Mouse (Mus musculus): ENCODE measurements around the gene Gm5294. TPM values are rescaled to one million over a fixed set of nuclear protein-coding genes. Genes with fewer than 3 reads are reported as not detected.

Gm5294 gene
- polyA plus RNA-seq, 1 experiment from 2014 or later = not detected

DNA sequence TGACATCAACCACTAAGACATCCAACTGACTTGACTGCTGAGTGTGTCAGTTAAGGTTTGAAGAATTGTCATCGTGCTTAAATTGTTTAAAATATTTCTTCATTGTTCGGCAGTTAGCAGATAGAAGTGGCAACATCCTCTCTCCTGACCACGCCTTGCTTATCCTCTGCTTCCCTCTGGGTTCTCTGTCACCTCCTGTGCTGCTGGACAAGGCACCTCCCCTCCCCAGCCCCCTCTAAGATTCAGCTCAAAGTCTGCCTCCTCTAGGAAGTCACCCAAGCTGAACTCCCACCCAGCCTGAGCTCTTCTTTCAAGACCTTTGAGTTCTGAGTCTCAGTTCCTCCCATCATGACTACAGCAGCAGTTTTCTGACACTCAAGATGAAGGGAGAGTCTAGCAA lies 15.0 kb downstream of the Gm5294 start:
- H3K9ac ChIP-seq (ENCODE audit: low read length) = no peak overlapping the region
- WGBS = 69% methylated on average over 3 of the region's 3 CpGs
- H3K9me3 ChIP-seq (ENCODE audit: control insufficient read depth, low read length) = no peaks in the 10 kb centered on the region
- H3K4me3 ChIP-seq (ENCODE audit: low read depth, low read length) = no peak overlapping the region
- ATAC-seq (replicated peaks; ENCODE audit: low FRiP score, low TSS enrichment, low read depth) (no peak), DNase-seq (ENCODE audit: low spot score) (no peak)
- H3K27me3 ChIP-seq (replicated peaks; ENCODE audit: control insufficient read depth, insufficient read depth, low read length) = no peaks in the 10 kb centered on the region
- no peak overlapping the region for H3K4me2 ChIP-seq (ENCODE audit: low read length)
- H3K4me1 ChIP-seq (replicated peaks; ENCODE audit: control insufficient read depth, insufficient read depth, low read length) = peaks cover 7% of the 10 kb centered on the region; the same call in 1 of the 2 replicates
- no peak overlapping the region for H3K27ac ChIP-seq (ENCODE audit: low read depth)
- H3K36me3 ChIP-seq (ENCODE audit: control insufficient read depth, insufficient read depth, low read length) = no peaks in the 10 kb centered on the region

DNA sequence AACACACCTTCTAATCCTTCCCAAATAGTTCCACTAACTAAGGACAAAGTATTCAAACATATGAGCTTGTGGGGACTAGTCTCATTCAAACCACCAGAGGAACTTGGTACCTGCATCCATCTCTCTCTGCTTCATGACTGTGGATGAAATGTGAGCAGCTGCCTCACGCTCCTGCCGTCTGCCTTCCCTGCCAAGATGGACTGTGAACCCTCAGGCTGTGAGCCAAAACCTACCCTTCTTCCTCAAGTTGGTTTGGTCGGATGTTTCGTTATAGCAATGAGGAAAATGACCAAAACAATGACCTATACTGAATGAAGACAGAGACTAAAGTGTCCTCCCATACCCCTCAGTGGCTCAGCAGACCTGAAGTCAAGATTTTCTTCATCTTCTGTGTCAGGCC lies 21.1 kb downstream of the Gm5294 start:
- Histone ChIP-seq H3K27me3 (replicated peaks; ENCODE audit: control insufficient read depth, insufficient read depth, low read length) (no peaks in the 10 kb centered on the region), H3K36me3 (ENCODE audit: control insufficient read depth, insufficient read depth, low read length) (no peaks in the 10 kb centered on the region), H3K27ac (ENCODE audit: low read depth) (no peak overlapping the region), H3K9ac (ENCODE audit: low read length) (no peak overlapping the region), H3K4me1 (replicated peaks; ENCODE audit: control insufficient read depth, insufficient read depth, low read length) (no peaks in the 10 kb centered on the region), H3K9me3 (ENCODE audit: control insufficient read depth, low read length) (no peaks in the 10 kb centered on the region), H3K4me2 (ENCODE audit: low read length) (no peak overlapping the region), H3K4me3 (ENCODE audit: low read depth, low read length) (no peak overlapping the region)
- DNase-seq (ENCODE audit: low spot score) (no peak), ATAC-seq (replicated peaks; ENCODE audit: low FRiP score, low TSS enrichment, low read depth) (no peak)
- 90% methylated on average over 4 of the region's 4 CpGs for WGBS

DNA sequence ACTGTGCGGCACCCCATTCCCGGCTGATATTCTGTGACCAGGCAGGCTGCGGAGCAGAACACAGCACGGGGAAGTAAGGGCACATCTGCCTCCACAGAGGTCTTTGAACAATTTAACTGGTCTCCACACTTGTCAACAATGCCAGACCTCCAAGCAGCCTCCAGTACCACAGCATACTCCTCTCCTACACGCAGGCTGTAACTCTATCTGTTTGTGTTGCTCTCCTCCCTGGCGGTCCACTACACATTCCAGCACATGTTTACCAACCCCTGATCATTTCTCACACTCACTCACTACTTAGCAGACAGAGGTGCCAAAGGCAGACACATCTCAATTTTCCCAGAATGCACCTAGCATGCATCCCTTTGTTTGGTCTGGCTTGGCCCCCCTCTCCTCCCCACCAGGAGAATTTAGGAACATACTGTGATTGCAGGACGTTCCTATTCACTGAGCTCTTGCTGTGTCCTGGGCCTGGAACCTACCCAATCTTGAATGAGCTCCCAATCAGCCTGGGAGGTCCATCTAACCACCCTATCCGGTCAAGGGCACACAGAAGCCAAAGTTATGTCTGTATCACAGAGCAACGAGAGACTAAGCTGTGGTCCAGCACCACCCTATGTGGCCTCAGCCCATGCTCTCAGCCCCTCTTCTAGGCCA lies 23.4 kb downstream of the Gm5294 start:
- no peak for DNase-seq (ENCODE audit: low spot score)

DNA sequence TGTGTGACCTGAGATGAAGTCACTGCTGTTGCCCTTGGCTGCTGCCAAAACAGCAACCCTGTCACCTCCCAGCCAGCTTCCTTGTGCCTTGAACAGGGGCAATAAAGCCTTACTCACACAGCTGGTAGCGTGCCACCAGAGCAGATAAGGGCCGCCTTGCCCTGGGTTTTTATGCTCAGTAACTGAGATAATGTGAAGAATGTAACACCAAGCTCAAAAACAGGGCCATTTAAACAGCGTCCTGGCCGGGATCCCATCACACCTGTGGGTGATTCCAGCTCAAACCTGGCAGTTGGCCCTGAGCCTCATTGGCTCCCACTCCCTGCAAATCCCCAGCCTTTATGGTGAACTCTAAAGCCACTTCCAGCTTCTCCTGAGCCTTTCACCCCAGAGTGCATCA lies 26.6 kb downstream of the Gm5294 start:
- H3K4me3 ChIP-seq (ENCODE audit: low read depth, low read length) = no peak overlapping the region
- H3K4me2 ChIP-seq (ENCODE audit: low read length) = no peak overlapping the region
- no peak for DNase-seq (ENCODE audit: low spot score)
- ATAC-seq (replicated peaks; ENCODE audit: low FRiP score, low TSS enrichment, low read depth) = peak; percentile 30; the same call in 1 of the 2 replicates
- H3K27me3 ChIP-seq (replicated peaks; ENCODE audit: control insufficient read depth, insufficient read depth, low read length) = no peaks in the 10 kb centered on the region
- 47% methylated on average over 4 of the region's 4 CpGs for WGBS
- H3K36me3 ChIP-seq (ENCODE audit: control insufficient read depth, insufficient read depth, low read length) = no peaks in the 10 kb centered on the region
- H3K9ac ChIP-seq (ENCODE audit: low read length) = no peak overlapping the region
- no peaks in the 10 kb centered on the region for H3K4me1 ChIP-seq (replicated peaks; ENCODE audit: control insufficient read depth, insufficient read depth, low read length)
- no peak overlapping the region for H3K27ac ChIP-seq (ENCODE audit: low read depth)
- no peaks in the 10 kb centered on the region for H3K9me3 ChIP-seq (ENCODE audit: control insufficient read depth, low read length)

More for the DNA sequence above, 23.4 kb downstream of the Gm5294 start:
- H3K9me3 ChIP-seq (ENCODE audit: control insufficient read depth, low read length) = no peaks in the 10 kb centered on the region
- no peak overlapping the region for H3K9ac ChIP-seq (ENCODE audit: low read length)
- H3K27me3 ChIP-seq (replicated peaks; ENCODE audit: control insufficient read depth, insufficient read depth, low read length) = no peaks in the 10 kb centered on the region
- ATAC-seq (replicated peaks; ENCODE audit: low FRiP score, low TSS enrichment, low read depth) = no peak
- 67% methylated on average over 9 of the region's 9 CpGs for WGBS
- no peaks in the 10 kb centered on the region for H3K36me3 ChIP-seq (ENCODE audit: control insufficient read depth, insufficient read depth, low read length)
- no peaks in the 10 kb centered on the region for H3K4me1 ChIP-seq (replicated peaks; ENCODE audit: control insufficient read depth, insufficient read depth, low read length)
- no peak overlapping the region for H3K27ac ChIP-seq (ENCODE audit: low read depth)
- no peak overlapping the region for H3K4me2 ChIP-seq (ENCODE audit: low read length)
- no peak overlapping the region for H3K4me3 ChIP-seq (ENCODE audit: low read depth, low read length)

DNA sequence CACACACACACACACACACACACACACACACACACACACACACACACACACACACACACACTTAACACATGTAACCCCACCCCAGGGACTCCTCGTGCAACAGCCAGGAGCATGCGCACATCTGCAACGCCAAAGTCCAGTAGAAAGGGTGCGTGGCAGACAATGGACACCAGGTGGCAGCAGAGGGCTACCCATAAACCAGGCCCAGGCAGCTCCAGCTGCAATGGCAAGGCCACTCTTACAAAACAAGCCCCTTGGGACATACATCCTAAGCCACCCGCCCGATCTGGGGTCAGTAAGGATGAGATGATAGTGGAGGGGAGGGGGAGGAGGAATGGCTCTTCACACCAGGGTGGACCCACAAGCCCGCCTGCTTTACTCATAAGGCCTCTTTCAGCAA lies 28.2 kb downstream of the Gm5294 start:
- H3K9me3 ChIP-seq (ENCODE audit: control insufficient read depth, low read length) = no peaks in the 10 kb centered on the region
- H3K4me3 ChIP-seq (ENCODE audit: low read depth, low read length) = no peak overlapping the region
- no peak overlapping the region for H3K9ac ChIP-seq (ENCODE audit: low read length)
- ATAC-seq (replicated peaks; ENCODE audit: low FRiP score, low TSS enrichment, low read depth) (peak; percentile 48; the same call in 1 of the 2 replicates), DNase-seq (ENCODE audit: low spot score) (peak; percentile 99)
- no peak overlapping the region for H3K27ac ChIP-seq (ENCODE audit: low read depth)
- WGBS = 8% methylated on average over 7 of the region's 7 CpGs
- H3K4me1 ChIP-seq (replicated peaks; ENCODE audit: control insufficient read depth, insufficient read depth, low read length) = no peaks in the 10 kb centered on the region
- H3K4me2 ChIP-seq (ENCODE audit: low read length) = no peak overlapping the region
- no peaks in the 10 kb centered on the region for H3K36me3 ChIP-seq (ENCODE audit: control insufficient read depth, insufficient read depth, low read length)
- no peaks in the 10 kb centered on the region for H3K27me3 ChIP-seq (replicated peaks; ENCODE audit: control insufficient read depth, insufficient read depth, low read length)

DNA sequence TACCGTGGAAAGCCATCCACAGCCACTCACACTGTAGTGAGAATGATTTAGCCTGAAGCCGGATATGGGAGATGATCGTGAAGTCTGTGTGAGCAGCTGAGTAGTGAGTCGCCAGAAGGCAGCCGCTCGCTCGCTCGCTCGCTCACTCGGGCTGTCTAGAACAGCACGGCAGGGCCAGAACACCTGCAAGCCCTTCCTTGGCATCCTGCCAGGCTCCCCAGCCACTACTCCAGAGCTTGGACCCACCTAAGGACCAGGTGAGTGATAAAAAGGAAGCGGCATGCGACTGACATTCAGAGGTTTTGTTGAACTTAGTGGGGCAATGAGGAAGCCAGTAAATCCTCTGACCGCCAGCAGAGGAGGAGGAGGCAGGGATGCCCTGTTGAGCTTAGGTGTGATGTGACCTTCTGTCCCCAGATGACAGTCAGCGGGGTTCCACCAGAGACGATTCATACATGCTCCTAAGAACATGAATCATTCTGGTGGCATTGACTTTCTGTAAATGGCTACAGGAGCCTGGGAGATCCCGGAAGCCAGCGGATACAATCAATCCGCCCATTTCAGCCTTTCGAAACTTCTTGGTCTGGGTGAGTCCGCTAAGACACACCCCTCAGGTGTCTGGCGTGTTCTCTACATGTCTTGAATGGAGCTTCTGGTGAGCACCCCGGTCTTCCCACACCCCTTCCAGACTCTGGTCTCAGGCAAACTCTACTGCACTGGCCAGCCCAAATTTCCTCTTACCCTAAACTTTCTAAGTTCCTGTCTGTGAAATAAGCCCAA lies 30.0 kb downstream of the Gm5294 start:
- Histone ChIP-seq H3K36me3 (ENCODE audit: control insufficient read depth, insufficient read depth, low read length) (no peaks in the 10 kb centered on the region), H3K9ac (ENCODE audit: low read length) (no peak overlapping the region), H3K4me2 (ENCODE audit: low read length) (no peak overlapping the region), H3K27me3 (replicated peaks; ENCODE audit: control insufficient read depth, insufficient read depth, low read length) (no peaks in the 10 kb centered on the region), H3K27ac (ENCODE audit: low read depth) (no peak overlapping the region), H3K4me3 (ENCODE audit: low read depth, low read length) (no peak overlapping the region), H3K4me1 (replicated peaks; ENCODE audit: control insufficient read depth, insufficient read depth, low read length) (no peaks in the 10 kb centered on the region), H3K9me3 (ENCODE audit: control insufficient read depth, low read length) (no peaks in the 10 kb centered on the region)
- 65% methylated on average over 23 of the region's 23 CpGs for WGBS
- DNase-seq (ENCODE audit: low spot score) = no peak
- 0 out of 2 replicates have a peak, but pooled peaks have one; percentile 21 for ATAC-seq (replicated peaks; ENCODE audit: low FRiP score, low TSS enrichment, low read depth)

DNA sequence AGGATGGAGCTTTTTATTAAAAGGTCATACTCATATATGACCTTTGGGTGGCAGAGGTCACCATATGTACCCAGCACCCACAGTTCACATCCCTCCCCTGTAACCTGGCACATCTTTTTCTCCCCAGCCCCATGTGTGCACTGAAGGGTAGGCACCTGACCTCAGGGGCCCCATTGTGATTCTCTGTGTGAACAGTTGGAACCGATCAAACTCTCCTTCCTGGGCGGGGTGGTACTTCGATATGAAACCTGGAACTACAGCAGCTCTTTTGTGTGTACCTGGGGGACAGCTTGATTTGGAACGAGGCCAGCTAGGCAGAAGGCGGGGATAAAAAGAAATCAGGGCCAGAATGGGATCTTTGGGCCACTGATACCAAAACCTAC lies 30.6 kb downstream of the Gm5294 start:
- WGBS = 77% methylated on average over 5 of the region's 5 CpGs
- Histone ChIP-seq H3K9ac (ENCODE audit: low read length) (no peak overlapping the region), H3K4me3 (ENCODE audit: low read depth, low read length) (no peak overlapping the region), H3K4me2 (ENCODE audit: low read length) (no peak overlapping the region), H3K36me3 (ENCODE audit: control insufficient read depth, insufficient read depth, low read length) (no peaks in the 10 kb centered on the region), H3K27me3 (replicated peaks; ENCODE audit: control insufficient read depth, insufficient read depth, low read length) (no peaks in the 10 kb centered on the region), H3K27ac (ENCODE audit: low read depth) (no peak overlapping the region), H3K9me3 (ENCODE audit: control insufficient read depth, low read length) (no peaks in the 10 kb centered on the region), H3K4me1 (replicated peaks; ENCODE audit: control insufficient read depth, insufficient read depth, low read length) (no peaks in the 10 kb centered on the region)
- ATAC-seq (replicated peaks; ENCODE audit: low FRiP score, low TSS enrichment, low read depth) = no peak
- no peak for DNase-seq (ENCODE audit: low spot score)

DNA sequence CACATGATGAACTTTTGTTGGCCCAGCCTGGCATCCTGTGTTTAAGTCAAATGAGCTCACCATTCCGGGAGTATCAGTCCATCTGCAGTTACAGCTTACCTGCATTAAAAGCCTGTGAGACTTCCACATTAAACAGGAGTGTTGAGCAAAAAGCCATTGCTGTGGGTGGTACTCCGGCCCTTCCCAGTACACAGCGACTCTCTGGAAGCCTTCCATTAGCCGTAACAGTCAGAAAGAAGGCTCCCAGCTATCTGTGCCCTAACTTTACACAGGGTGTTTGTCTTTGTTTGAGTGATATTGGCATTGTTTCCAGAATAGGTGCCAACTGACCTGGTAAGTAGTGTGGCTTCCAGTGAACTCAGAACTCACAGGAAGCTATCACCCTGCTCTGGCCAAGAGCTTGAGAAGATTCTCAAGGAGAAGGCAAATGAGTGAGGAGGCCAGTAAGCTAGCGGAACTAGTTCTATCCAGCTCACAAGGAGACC lies 31.5 kb downstream of the Gm5294 start:
- Histone ChIP-seq H3K27ac (ENCODE audit: low read depth) (no peak overlapping the region), H3K9ac (ENCODE audit: low read length) (no peak overlapping the region)

More for the DNA sequence above, 31.5 kb downstream of the Gm5294 start:
- no peaks in the 10 kb centered on the region for H3K36me3 ChIP-seq (ENCODE audit: control insufficient read depth, insufficient read depth, low read length)
- H3K9me3 ChIP-seq (ENCODE audit: control insufficient read depth, low read length) = no peaks in the 10 kb centered on the region
- H3K4me2 ChIP-seq (ENCODE audit: low read length) = no peak overlapping the region
- WGBS = 88% methylated on average over 5 of the region's 5 CpGs
- H3K4me1 ChIP-seq (replicated peaks; ENCODE audit: control insufficient read depth, insufficient read depth, low read length) = no peaks in the 10 kb centered on the region
- no peak for ATAC-seq (replicated peaks; ENCODE audit: low FRiP score, low TSS enrichment, low read depth)
- no peak for DNase-seq (ENCODE audit: low spot score)
- no peak overlapping the region for H3K4me3 ChIP-seq (ENCODE audit: low read depth, low read length)
- H3K27me3 ChIP-seq (replicated peaks; ENCODE audit: control insufficient read depth, insufficient read depth, low read length) = no peaks in the 10 kb centered on the region
